ENCODE assay signal across 10 mouse cellular contexts in genomic region chr7:80199851-80200587, GRCm38 (mm10). TPM values are rescaled to one million over a fixed set of nuclear protein-coding genes. Genes with fewer than 3 reads are reported as not detected.
DNase-seq lines count a peak whose midpoint lies in the region; ATAC-seq and TF ChIP-seq lines count a peak whose summit lies in the region.
"Had no signal": no experiment of that assay in that cellular context is flagged by ENCODE, and none has a peak within 500 bp of the region (broad histone marks: within the 10 kb centered on the region; RNA-seq: fewer than 3 reads in every experiment).

No protein-coding gene starts in this region.

- no peaks in the 10 kb centered on the region for H3K9me3 ChIP-seq in erythroblast, embryonic 14.5 days (ENCODE audit: control insufficient read depth, low read length)
- H3K9me3 ChIP-seq in MEL (replicated peaks; ENCODE audit: insufficient read depth, low read length): no peaks in the 10 kb centered on the region
- no peaks in the 10 kb centered on the region for H3K9me3 ChIP-seq in hindbrain, embryonic 13.5 days
- H3K9me3 ChIP-seq in midbrain, embryonic 11.5 days (ENCODE audit: control insufficient read depth, low read length): no peaks in the 10 kb centered on the region

- TF ChIP-seq RAD21 in MEL (IDR thresholded peaks at IDR 0.05; ENCODE audit: low read depth, low read length): no peak

- TF ChIP-seq POLR2A in MEL (IDR thresholded peaks at IDR 0.05; ENCODE audit: control insufficient read depth in 1 of 2, insufficient read depth in 1 of 2, low read depth in 1 of 2, low read length in 2 of 2, poor library complexity in 1 of 2): no peak

- peaks cover 69% of the 10 kb centered on the region for H3K36me3 ChIP-seq in erythroblast, embryonic 14.5 days (ENCODE audit: control insufficient read depth)
- H3K36me3 ChIP-seq in MEL (ENCODE audit: control insufficient read depth in 1 of 2, insufficient read depth in 2 of 2, low read length in 2 of 2): peaks cover 0 to 20% of the 10 kb centered on the region in 2 experiments; a peak in 2 of 4 replicates
- H3K36me3 ChIP-seq in hindbrain, embryonic 13.5 days: no peaks in the 10 kb centered on the region
- no peaks in the 10 kb centered on the region for H3K36me3 ChIP-seq in midbrain, embryonic 11.5 days (ENCODE audit: control insufficient read depth, insufficient read depth, low read length)

- no peak overlapping the region for H3K27ac ChIP-seq in MEL (ENCODE audit: control insufficient read depth, low read depth, low read length)
- no peak overlapping the region for H3K27ac ChIP-seq in hindbrain, embryonic 13.5 days
- H3K27ac ChIP-seq in midbrain, embryonic 11.5 days (ENCODE audit: low read depth, low read length): no peak overlapping the region

- peaks cover 89% of the 10 kb centered on the region for H3K4me1 ChIP-seq in erythroblast, embryonic 14.5 days (ENCODE audit: control insufficient read depth)
- H3K4me1 ChIP-seq in MEL (ENCODE audit: control insufficient read depth in 1 of 2, insufficient read depth in 2 of 2, low read length in 2 of 2): peaks cover 6 to 24% of the 10 kb centered on the region in 2 experiments
- H3K4me1 ChIP-seq in hindbrain, embryonic 13.5 days (replicated peaks): peaks cover 77% of the 10 kb centered on the region
- H3K4me1 ChIP-seq in midbrain, embryonic 11.5 days (ENCODE audit: control insufficient read depth, insufficient read depth, low read length): peaks cover 50% of the 10 kb centered on the region

- H3K4me2 ChIP-seq in hindbrain, embryonic 13.5 days: peak overlapping the region; percentile 75
- H3K4me2 ChIP-seq in midbrain, embryonic 11.5 days: no peak overlapping the region; the same call in 1 of the 2 replicates

- no peak for TF ChIP-seq CTCF in MEL (IDR thresholded peaks at IDR 0.05 in 2 of 3, conservative IDR thresholded peaks at IDR 0.05 in 1 of 3; ENCODE audit: control insufficient read depth in 1 of 3, insufficient read depth in 1 of 3, low read depth in 2 of 3, low read length in 3 of 3, poor library complexity in 1 of 3, severe bottlenecking in 1 of 3)

- H3K27me3 ChIP-seq in erythroblast, embryonic 14.5 days (ENCODE audit: control insufficient read depth): no peaks in the 10 kb centered on the region
- no peaks in the 10 kb centered on the region for H3K27me3 ChIP-seq in MEL (ENCODE audit: control insufficient read depth in 1 of 2, insufficient read depth in 2 of 2, low read length in 2 of 2)
- no peaks in the 10 kb centered on the region for H3K27me3 ChIP-seq in hindbrain, embryonic 13.5 days
- no peaks in the 10 kb centered on the region for H3K27me3 ChIP-seq in midbrain, embryonic 11.5 days (ENCODE audit: control insufficient read depth, insufficient read depth, low read length)

- no peak for DNase-seq in MEL (ENCODE audit: low read depth, low spot score)
- DNase-seq in midbrain, embryonic 11.5 days (ENCODE audit: low spot score, missing footprints): peak; percentile 81
- DNase-seq in urinary bladder, postnatal 4 days (ENCODE audit: low spot score in 2 of 2): no peak
- DNase-seq in thymus, postnatal 36 days: no peak
- DNase-seq: cerebellum, adult 11 months; heart, postnatal 36 days had no signal

- no peak for TF ChIP-seq EP300 in MEL (IDR thresholded peaks at IDR 0.05; ENCODE audit: low read depth in 1 of 2, low read length in 2 of 2)

- no peak for ATAC-seq in erythroblast, adult 5-6 weeks (replicated peaks; ENCODE audit: low FRiP score, poor library complexity, severe bottlenecking)
- no peak for ATAC-seq in hindbrain, embryonic 13.5 days (ENCODE audit: low FRiP score)
- no peak for ATAC-seq in midbrain, embryonic 11.5 days (ENCODE audit: low FRiP score)
- ATAC-seq in erythroid progenitor cell, adult 5-6 weeks (replicated peaks; ENCODE audit: low FRiP score, poor library complexity, severe bottlenecking): no peak

- whole genome bisulfite sequencing in hindbrain, embryonic 13.5 days: 71% methylated on average over 11 of the region's 11 CpGs
- 78% methylated on average over 11 of the region's 11 CpGs for WGBS in midbrain, embryonic 11.5 days

- peak overlapping the region; percentile 93; the same call in 1 of the 2 replicates for H3K9ac ChIP-seq in MEL (ENCODE audit: control insufficient read depth, low read depth, low read length, poor library complexity, severe bottlenecking)
- peak overlapping the region; percentile 90; the same call in 1 of the 2 replicates for H3K9ac ChIP-seq in hindbrain, embryonic 13.5 days
- no peak overlapping the region for H3K9ac ChIP-seq in midbrain, embryonic 11.5 days (ENCODE audit: low read length)

- peak overlapping the region; percentile 85 for H3K4me3 ChIP-seq in erythroblast, embryonic 14.5 days (replicated peaks)
- peak overlapping the region; percentile 89 to 93 for H3K4me3 ChIP-seq in MEL (ENCODE audit: control insufficient read depth in 1 of 2, insufficient read depth in 1 of 2, low read depth in 2 of 2, low read length in 2 of 2)
- peak overlapping the region; percentile 78 for H3K4me3 ChIP-seq in hindbrain, embryonic 13.5 days
- no peak overlapping the region for H3K4me3 ChIP-seq in midbrain, embryonic 11.5 days (ENCODE audit: low read depth, low read length)

- peaks cover 55% of the 10 kb centered on the region for H3K79me2 ChIP-seq in MEL (ENCODE audit: control insufficient read depth, insufficient read depth, low read length, poor library complexity)

TF ChIP-seq in MEL, 35 proteins besides CTCF, POLR2A, EP300 and RAD21 (continues in another document):
- no peak for TF ChIP-seq MXI1 (IDR thresholded peaks at IDR 0.05; ENCODE audit: low read depth, low read length)
- no peak for TF ChIP-seq TCF12 (IDR thresholded peaks at IDR 0.05; ENCODE audit: low read depth, low read length)
- no peak for TF ChIP-seq ELF1 (IDR thresholded peaks at IDR 0.05; ENCODE audit: low read depth, low read length)
- no peak for TF ChIP-seq ZKSCAN1 (IDR thresholded peaks at IDR 0.05; ENCODE audit: low read depth, low read length)
- no peak for TF ChIP-seq TAL1 (IDR thresholded peaks at IDR 0.05; ENCODE audit: low read length)
- TF ChIP-seq ZMIZ1 (IDR thresholded peaks at IDR 0.05; ENCODE audit: low read depth, low read length): no peak
- TF ChIP-seq USF2 (IDR thresholded peaks at IDR 0.05; ENCODE audit: borderline replicate concordance in 1 of 2, insufficient read depth in 1 of 2, low read depth in 1 of 2, low read length in 2 of 2): no peak

RNA-seq across cellular contexts. Expression of gene Sema4b, which starts 13.4 kb away (rescaled TPM):
- polyA plus RNA-seq in erythroblast, embryonic 14.5 days (2012): 3.1 and 3.2 TPM in 2 replicates
- 19.9 and 22.1 TPM in 2 replicates for total RNA-seq in erythroblast, adult 5-6 weeks (2015; ENCODE audit: low replicate concordance)
- 33.7 and 49.8 TPM in 2 replicates for total RNA-seq in erythroblast, adult 5-6 weeks (2017; ENCODE audit: low replicate concordance)
- 8.4 and 10.9 TPM in 2 replicates for total RNA-seq in MEL (2012; rRNA removed)
- polyA plus RNA-seq in MEL (2012; ENCODE audit: insufficient read depth in 1 of 2, insufficient read length in 2 of 2, low read depth in 1 of 2, low replicate concordance in 2 of 2, missing spikeins in 1 of 2): 10 to 100 TPM in 1 of 2 experiments, not detected in 1; 17.3 TPM
- polyA plus RNA-seq in hindbrain, embryonic 13.5 days (2015; fragmentation: Nextera tagmentation; extraction: Ambion mirVana): 23.9 and 26.5 TPM in 2 replicates
- 9.6 and 10.5 TPM in 2 replicates for polyA plus RNA-seq in midbrain, embryonic 11.5 days (2014; fragmentation: Nextera tagmentation; extraction: Ambion mirVana)
- total RNA-seq in erythroid progenitor cell, adult 5-6 weeks (2015; ENCODE audit: low replicate concordance): 106 and 122 TPM in 2 replicates
- total RNA-seq in erythroid progenitor cell, adult 5-6 weeks (2017; ENCODE audit: low replicate concordance): 105 and 126 TPM in 2 replicates

RNA-seq across cellular contexts. Expression of gene Cib1, which starts 32.6 kb away (rescaled TPM):
- 9.1 and 10.7 TPM in 2 replicates for polyA plus RNA-seq in erythroblast, embryonic 14.5 days (2012)
- 21.3 and 41.8 TPM in 2 replicates for total RNA-seq in erythroblast, adult 5-6 weeks (2015; ENCODE audit: low replicate concordance)
- 29.8 and 37.1 TPM in 2 replicates for total RNA-seq in erythroblast, adult 5-6 weeks (2017; ENCODE audit: low replicate concordance)
- total RNA-seq in MEL (2012; rRNA removed): 69.3 and 84.5 TPM in 2 replicates
- 100 to 1,000 TPM in 1 of 2 experiments, not detected in 1; 145 TPM for polyA plus RNA-seq in MEL (2012; ENCODE audit: insufficient read depth in 1 of 2, insufficient read length in 2 of 2, low read depth in 1 of 2, low replicate concordance in 2 of 2, missing spikeins in 1 of 2)
- polyA plus RNA-seq in hindbrain, embryonic 13.5 days (2015; fragmentation: Nextera tagmentation; extraction: Ambion mirVana): 35.0 and 38.1 TPM in 2 replicates
- polyA plus RNA-seq in midbrain, embryonic 11.5 days (2014; fragmentation: Nextera tagmentation; extraction: Ambion mirVana): 49.8 and 55.0 TPM in 2 replicates
- total RNA-seq in erythroid progenitor cell, adult 5-6 weeks (2015; ENCODE audit: low replicate concordance): 69.2 and 73.8 TPM in 2 replicates
- 70.2 and 70.4 TPM in 2 replicates for total RNA-seq in erythroid progenitor cell, adult 5-6 weeks (2017; ENCODE audit: low replicate concordance)

RNA-seq across cellular contexts. Expression of gene Gdpgp1, which starts 32.6 kb away (rescaled TPM):
- 0.06 and 0.17 TPM in 2 replicates for polyA plus RNA-seq in erythroblast, embryonic 14.5 days (2012)
- 0.77 TPM in 1 of 2 replicates, not detected in the other for total RNA-seq in erythroblast, adult 5-6 weeks (2015; ENCODE audit: low replicate concordance)
- 0.94 and 2.0 TPM in 2 replicates for total RNA-seq in erythroblast, adult 5-6 weeks (2017; ENCODE audit: low replicate concordance)
- total RNA-seq in MEL (2012; rRNA removed): 3.4 and 4.0 TPM in 2 replicates
- polyA plus RNA-seq in MEL (2012; ENCODE audit: insufficient read depth in 1 of 2, insufficient read length in 2 of 2, low read depth in 1 of 2, low replicate concordance in 2 of 2, missing spikeins in 1 of 2): 1 to 10 TPM in 1 of 2 experiments, not detected in 1; 4.6 TPM
- 4.1 and 5.3 TPM in 2 replicates for polyA plus RNA-seq in hindbrain, embryonic 13.5 days (2015; fragmentation: Nextera tagmentation; extraction: Ambion mirVana)
- polyA plus RNA-seq in midbrain, embryonic 11.5 days (2014; fragmentation: Nextera tagmentation; extraction: Ambion mirVana): 3.8 and 4.5 TPM in 2 replicates
- 1.3 and 5.4 TPM in 2 replicates for total RNA-seq in erythroid progenitor cell, adult 5-6 weeks (2015; ENCODE audit: low replicate concordance)
- 0.08 and 0.64 TPM in 2 replicates for total RNA-seq in erythroid progenitor cell, adult 5-6 weeks (2017; ENCODE audit: low replicate concordance)

RNA-seq across cellular contexts. Expression of gene Ttll13, which starts 46.2 kb away (rescaled TPM):
- 0.06 and 0.42 TPM in 2 replicates for polyA plus RNA-seq in erythroblast, embryonic 14.5 days (2012)
- not detected in 2 replicates for total RNA-seq in erythroblast, adult 5-6 weeks (2015; ENCODE audit: low replicate concordance)
- total RNA-seq in erythroblast, adult 5-6 weeks (2017; ENCODE audit: low replicate concordance): 1.5 TPM in 1 of 2 replicates, not detected in the other
- total RNA-seq in MEL (2012; rRNA removed): 0.39 and 0.46 TPM in 2 replicates
- polyA plus RNA-seq in MEL (2012; ENCODE audit: insufficient read depth in 1 of 2, insufficient read length in 2 of 2, low read depth in 1 of 2, low replicate concordance in 2 of 2, missing spikeins in 1 of 2): under 1 TPM in 1 of 2 experiments, not detected in 1; 0.40 TPM
- polyA plus RNA-seq in hindbrain, embryonic 13.5 days (2015; fragmentation: Nextera tagmentation; extraction: Ambion mirVana): 1.7 and 2.1 TPM in 2 replicates
- polyA plus RNA-seq in midbrain, embryonic 11.5 days (2014; fragmentation: Nextera tagmentation; extraction: Ambion mirVana): 0.53 and 0.91 TPM in 2 replicates
- 2.9 TPM in 1 of 2 replicates, not detected in the other for total RNA-seq in erythroid progenitor cell, adult 5-6 weeks (2015; ENCODE audit: low replicate concordance)
- not detected in 2 replicates for total RNA-seq in erythroid progenitor cell, adult 5-6 weeks (2017; ENCODE audit: low replicate concordance)
